Mouse (Mus musculus) E14TG2a.4 (cell line): ENCODE data around the gene Galnt18.

ENCODE experiments used
- CTCF ChIP-seq: conservative IDR thresholded peaks from 2 replicates; pipeline ENCODE4 v1.5.1; 2014; ENCODE audit warnings: low read length
- NANOG ChIP-seq: IDR thresholded peaks from 2 replicates; pipeline ENCODE4 v1.6.1; 2014; ENCODE audit warnings: borderline replicate concordance, low read length, mixed read lengths
- POU5F1 ChIP-seq: IDR thresholded peaks from 2 replicates; pipeline ENCODE4 v1.6.1; 2014; ENCODE audit warnings: low read length, borderline replicate concordance

GRCm38 (mm10) chr7:111800785-111801184 lies 21.0 kb upstream of the Galnt18 start:
- no peak for TF ChIP-seq CTCF
- no peak for TF ChIP-seq NANOG
- TF ChIP-seq POU5F1, result no peak
